Mouse (Mus musculus): Measurements from ENCODE around the gene Boc. TPM values are rescaled to one million over a fixed set of nuclear protein-coding genes. Genes with fewer than 3 reads are reported as not detected.

Gene Boc
- polyA plus RNA-seq, 1 experiment, result not detected

GRCm38 (mm10) chr16:44553861-44554260 is 4.8 kb downstream of the Boc start:
- H3K27ac ChIP-seq (ENCODE audit: insufficient read depth, low read depth, low read length), result no peak overlapping the region
- H3K4me3 ChIP-seq (ENCODE audit: insufficient read depth, low read length), result no peak overlapping the region
- TF ChIP-seq POLR2A (IDR thresholded peaks at IDR 0.05; ENCODE audit: borderline replicate concordance, low read depth, low read length) (no peak), CTCF (IDR thresholded peaks at IDR 0.05; ENCODE audit: low read depth, low read length) (no peak)
- H3K4me1 ChIP-seq (ENCODE audit: control insufficient read depth, insufficient read depth, low read length), result no peaks in the 10 kb centered on the region

- no peaks in the 10 kb centered on the region for H3K4me1 ChIP-seq (ENCODE audit: control insufficient read depth, insufficient read depth, low read length)
- H3K4me3 ChIP-seq (ENCODE audit: insufficient read depth, low read length), result no peak overlapping the region
- H3K27ac ChIP-seq (ENCODE audit: insufficient read depth, low read depth, low read length), result no peak overlapping the region
- TF ChIP-seq CTCF (IDR thresholded peaks at IDR 0.05; ENCODE audit: low read depth, low read length) (no peak), POLR2A (IDR thresholded peaks at IDR 0.05; ENCODE audit: borderline replicate concordance, low read depth, low read length) (no peak)
Measured at GRCm38 (mm10) chr16:44552726-44553125, 6.0 kb downstream of the Boc start.

- no peak for TF ChIP-seq CTCF (IDR thresholded peaks at IDR 0.05; ENCODE audit: low read depth, low read length)
- no peak for TF ChIP-seq POLR2A (IDR thresholded peaks at IDR 0.05; ENCODE audit: borderline replicate concordance, low read depth, low read length)
- Histone ChIP-seq H3K4me3 (ENCODE audit: insufficient read depth, low read length) (no peak overlapping the region), H3K27ac (ENCODE audit: insufficient read depth, low read depth, low read length) (no peak overlapping the region), H3K4me1 (ENCODE audit: control insufficient read depth, insufficient read depth, low read length) (no peaks in the 10 kb centered on the region)
Measured at GRCm38 (mm10) chr16:44552036-44552435, 6.7 kb downstream of the Boc start.

- Histone ChIP-seq H3K4me1 (ENCODE audit: control insufficient read depth, insufficient read depth, low read length) (no peaks in the 10 kb centered on the region), H3K4me3 (ENCODE audit: insufficient read depth, low read length) (no peak overlapping the region), H3K27ac (ENCODE audit: insufficient read depth, low read depth, low read length) (no peak overlapping the region)
- no peak for TF ChIP-seq CTCF (IDR thresholded peaks at IDR 0.05; ENCODE audit: low read depth, low read length)
- no peak for TF ChIP-seq POLR2A (IDR thresholded peaks at IDR 0.05; ENCODE audit: borderline replicate concordance, low read depth, low read length)
Measured at GRCm38 (mm10) chr16:44551491-44551890, 7.2 kb downstream of the Boc start.

- no peak for TF ChIP-seq POLR2A (IDR thresholded peaks at IDR 0.05; ENCODE audit: borderline replicate concordance, low read depth, low read length)
- TF ChIP-seq CTCF (IDR thresholded peaks at IDR 0.05; ENCODE audit: low read depth, low read length), result no peak
- H3K4me3 ChIP-seq (ENCODE audit: insufficient read depth, low read length), result no peak overlapping the region
- H3K27ac ChIP-seq (ENCODE audit: insufficient read depth, low read depth, low read length), result no peak overlapping the region
Measured at GRCm38 (mm10) chr16:44550843-44551242, 7.9 kb downstream of the Boc start.

GRCm38 (mm10) chr16:44549867-44550679 is 8.6 kb downstream of the Boc start:
- Histone ChIP-seq H3K27ac (ENCODE audit: insufficient read depth, low read depth, low read length) (no peak overlapping the region), H3K4me1 (ENCODE audit: control insufficient read depth, insufficient read depth, low read length) (no peaks in the 10 kb centered on the region), H3K4me3 (ENCODE audit: insufficient read depth, low read length) (no peak overlapping the region)
- no peak for TF ChIP-seq POLR2A (IDR thresholded peaks at IDR 0.05; ENCODE audit: borderline replicate concordance, low read depth, low read length)
- TF ChIP-seq CTCF (IDR thresholded peaks at IDR 0.05; ENCODE audit: low read depth, low read length), result no peak

More at GRCm38 (mm10) chr16:44550843-44551242, 7.9 kb downstream of the Boc start:
- H3K4me1 ChIP-seq (ENCODE audit: control insufficient read depth, insufficient read depth, low read length), result no peaks in the 10 kb centered on the region

GRCm38 (mm10) chr16:44549381-44549780 is 9.3 kb downstream of the Boc start:
- no peak for TF ChIP-seq POLR2A (IDR thresholded peaks at IDR 0.05; ENCODE audit: borderline replicate concordance, low read depth, low read length)
- no peaks in the 10 kb centered on the region for H3K4me1 ChIP-seq (ENCODE audit: control insufficient read depth, insufficient read depth, low read length)
- H3K27ac ChIP-seq (ENCODE audit: insufficient read depth, low read depth, low read length), result no peak overlapping the region
- H3K4me3 ChIP-seq (ENCODE audit: insufficient read depth, low read length), result no peak overlapping the region

- H3K27ac ChIP-seq (ENCODE audit: insufficient read depth, low read depth, low read length), result no peak overlapping the region
- no peak overlapping the region for H3K4me3 ChIP-seq (ENCODE audit: insufficient read depth, low read length)
- H3K4me1 ChIP-seq (ENCODE audit: control insufficient read depth, insufficient read depth, low read length), result no peaks in the 10 kb centered on the region
- TF ChIP-seq CTCF (IDR thresholded peaks at IDR 0.05; ENCODE audit: low read depth, low read length) (no peak), POLR2A (IDR thresholded peaks at IDR 0.05; ENCODE audit: borderline replicate concordance, low read depth, low read length) (no peak)
Measured at GRCm38 (mm10) chr16:44547976-44548375, 10.7 kb downstream of the Boc start.

GRCm38 (mm10) chr16:44546831-44547230 is 11.9 kb downstream of the Boc start:
- H3K4me1 ChIP-seq (ENCODE audit: control insufficient read depth, insufficient read depth, low read length), result no peaks in the 10 kb centered on the region
- TF ChIP-seq POLR2A (IDR thresholded peaks at IDR 0.05; ENCODE audit: borderline replicate concordance, low read depth, low read length) (no peak), CTCF (IDR thresholded peaks at IDR 0.05; ENCODE audit: low read depth, low read length) (no peak)
- no peak overlapping the region for H3K27ac ChIP-seq (ENCODE audit: insufficient read depth, low read depth, low read length)

GRCm38 (mm10) chr16:44545939-44546338 is 12.8 kb downstream of the Boc start:
- TF ChIP-seq POLR2A (IDR thresholded peaks at IDR 0.05; ENCODE audit: borderline replicate concordance, low read depth, low read length) (no peak), CTCF (IDR thresholded peaks at IDR 0.05; ENCODE audit: low read depth, low read length) (no peak)
- Histone ChIP-seq H3K4me1 (ENCODE audit: control insufficient read depth, insufficient read depth, low read length) (no peaks in the 10 kb centered on the region), H3K4me3 (ENCODE audit: insufficient read depth, low read length) (no peak overlapping the region), H3K27ac (ENCODE audit: insufficient read depth, low read depth, low read length) (no peak overlapping the region)

More at GRCm38 (mm10) chr16:44546831-44547230, 11.9 kb downstream of the Boc start:
- H3K4me3 ChIP-seq (ENCODE audit: insufficient read depth, low read length), result no peak overlapping the region

All from bone marrow macrophage, adult 2 months (primary cell).